8 mouse cellular contexts compared by ENCODE assay signal in genomic region chr4:124277456-124278181, GRCm38 (mm10).
DNase-seq lines count a peak whose midpoint lies in the region; ATAC-seq and TF ChIP-seq lines count a peak whose summit lies in the region.

No protein-coding gene starts in this region.

- H3K27me3 ChIP-seq in cerebellum, adult 2 months (ENCODE audit: control insufficient read depth, insufficient read depth, low read length): peaks cover 5% of the 10 kb centered on the region; the same call in 1 of the 2 replicates
- H3K27me3 ChIP-seq in intestine, embryonic 15.5 days (replicated peaks): peaks cover 9% of the 10 kb centered on the region

- peaks cover 4% of the 10 kb centered on the region; the same call in 1 of the 2 replicates for H3K4me1 ChIP-seq in cerebellum, adult 2 months (ENCODE audit: control insufficient read depth, insufficient read depth, low read length)
- peaks cover 12% of the 10 kb centered on the region for H3K4me1 ChIP-seq in intestine, embryonic 15.5 days (replicated peaks)

- DNase-seq in cerebellum, adult 2 months: no peak
- DNase-seq in cerebellum, adult 11-12 months: no peak
- peak; percentile 21 to 46 for DNase-seq in lung, adult 18-20 months
- no peak for DNase-seq in lung, postnatal 4 days
- DNase-seq in neural tube, embryonic 10.5 days (ENCODE audit: extremely low spot score, low spot score): peak; percentile 64
- DNase-seq in spleen, postnatal 36 days (ENCODE audit: low spot score in 2 of 2): no peak

- H3K36me3 ChIP-seq in intestine, embryonic 15.5 days: no peaks in the 10 kb centered on the region

- H3K9me3 ChIP-seq in intestine, embryonic 15.5 days: no peaks in the 10 kb centered on the region

- TF ChIP-seq POLR2A in cerebellum, adult 2 months (IDR thresholded peaks at IDR 0.05; ENCODE audit: borderline replicate concordance, insufficient read depth, low read length): no peak

- H3K9ac ChIP-seq in intestine, embryonic 15.5 days: peak overlapping the region; percentile 28

- H3K4me3 ChIP-seq in cerebellum, adult 2 months (replicated peaks; ENCODE audit: insufficient read depth, low read depth, low read length): peak overlapping the region; percentile 2
- peak overlapping the region; percentile 38 for H3K4me3 ChIP-seq in intestine, embryonic 15.5 days (replicated peaks)

- TF ChIP-seq CTCF in cerebellum, adult 2 months (IDR thresholded peaks at IDR 0.05; ENCODE audit: borderline replicate concordance, insufficient read depth, low read depth, low read length): no peak

- ATAC-seq in intestine, embryonic 15.5 days: no peak
- no peak for ATAC-seq in CD4-positive, CD25-positive, alpha-beta regulatory T cell, adult 4 months

- peak overlapping the region; percentile 89 for H3K4me2 ChIP-seq in intestine, embryonic 15.5 days (replicated peaks)

- H3K27ac ChIP-seq in cerebellum, adult 2 months (ENCODE audit: insufficient read depth, low read length): no peak overlapping the region
- H3K27ac ChIP-seq in intestine, embryonic 15.5 days: peak overlapping the region; percentile 32; the same call in 1 of the 2 replicates

- WGBS in cerebellum, adult 2 months: 1% methylated on average over 43 of the region's 43 CpGs
- WGBS in intestine, embryonic 15.5 days: under 1% methylated on average over 42 of the region's 43 CpGs

Comparison
In these comparisons a context has a peak if more than half of its experiments do, and no peak if none do; other contexts are left out.
1. DNase-seq: peak in lung, adult 18-20 months (2 of 2) and neural tube, embryonic 10.5 days (single experiment); none in cerebellum, adult 2 months (0 of 2), cerebellum, adult 11-12 months (single experiment), lung, postnatal 4 days (0 of 2) and spleen, postnatal 36 days (0 of 2).